Mouse (Mus musculus): Measurements from ENCODE around the gene Fndc5. TPM values are rescaled to one million over a fixed set of nuclear protein-coding genes. Genes with fewer than 3 reads are reported as not detected.
A peak's percentile ranks its signal among the peaks of the same experiment; 100 is the strongest.

The Fndc5 gene
- polyA plus RNA-seq, 1 experiment from 2014 or later: 6.5 TPM

GRCm38 (mm10) chr4:129141560-129142438, 5.0 kb downstream of the Fndc5 start:
- Histone ChIP-seq H3K4me3 (no peak overlapping the region), H3K4me2 (no peak overlapping the region), H3K27me3 (peaks cover 19% of the 10 kb centered on the region), H3K36me3 (no peaks in the 10 kb centered on the region), H3K9me3 (no peaks in the 10 kb centered on the region), H3K4me1 (replicated peaks) (peaks cover 42% of the 10 kb centered on the region), H3K27ac (peak overlapping the region; percentile 31), H3K9ac (no peak overlapping the region)
- no peak for ATAC-seq (ENCODE audit: low FRiP score)
- 72% methylated on average over 17 of the region's 17 CpGs for WGBS

GRCm38 (mm10) chr4:129142439-129143045, 5.7 kb downstream of the Fndc5 start:
- Histone ChIP-seq H3K4me1 (replicated peaks) (peaks cover 35% of the 10 kb centered on the region), H3K4me3 (no peak overlapping the region), H3K4me2 (no peak overlapping the region), H3K36me3 (no peaks in the 10 kb centered on the region), H3K27me3 (peaks cover 13% of the 10 kb centered on the region), H3K27ac (no peak overlapping the region), H3K9ac (no peak overlapping the region), H3K9me3 (no peaks in the 10 kb centered on the region)
- 83% methylated on average over 11 of the region's 11 CpGs for WGBS
- ATAC-seq (ENCODE audit: low FRiP score): no peak

GRCm38 (mm10) chr4:129143509-129143908, 6.7 kb downstream of the Fndc5 start:
- Histone ChIP-seq H3K4me2 (no peak overlapping the region), H3K4me3 (no peak overlapping the region), H3K27me3 (peaks cover 3% of the 10 kb centered on the region; the same call in 1 of the 2 replicates), H3K9ac (no peak overlapping the region), H3K27ac (no peak overlapping the region), H3K9me3 (no peaks in the 10 kb centered on the region), H3K36me3 (no peaks in the 10 kb centered on the region), H3K4me1 (replicated peaks) (peaks cover 37% of the 10 kb centered on the region)
- ATAC-seq (ENCODE audit: low FRiP score): no peak
- 86% methylated on average over 5 of the region's 5 CpGs for WGBS

GRCm38 (mm10) chr4:129144401-129145367, 7.9 kb downstream of the Fndc5 start:
- H3K36me3 ChIP-seq: peaks cover 8% of the 10 kb centered on the region
- H3K4me1 ChIP-seq (replicated peaks): peaks cover 39% of the 10 kb centered on the region
- H3K9me3 ChIP-seq: no peaks in the 10 kb centered on the region
- H3K4me3 ChIP-seq: no peak overlapping the region
- H3K4me2 ChIP-seq: no peak overlapping the region
- ATAC-seq (ENCODE audit: low FRiP score): no peak
- WGBS: 60% methylated on average over 16 of the region's 16 CpGs
- peak overlapping the region; percentile 74 for H3K27ac ChIP-seq
- H3K27me3 ChIP-seq: no peaks in the 10 kb centered on the region
- H3K9ac ChIP-seq: peak overlapping the region; percentile 24; the same call in 1 of the 2 replicates

- ATAC-seq (ENCODE audit: low FRiP score): no peak
- Histone ChIP-seq H3K9me3 (no peaks in the 10 kb centered on the region), H3K9ac (no peak overlapping the region), H3K4me2 (no peak overlapping the region), H3K4me1 (replicated peaks) (peaks cover 39% of the 10 kb centered on the region), H3K36me3 (peaks cover 11% of the 10 kb centered on the region), H3K4me3 (no peak overlapping the region), H3K27me3 (no peaks in the 10 kb centered on the region), H3K27ac (peak overlapping the region; percentile 74; the same call in 1 of the 2 replicates)
- 77% methylated on average over 4 of the region's 4 CpGs for WGBS
Measured at GRCm38 (mm10) chr4:129145411-129145810, 8.6 kb downstream of the Fndc5 start.

- H3K9me3 ChIP-seq: no peaks in the 10 kb centered on the region
- 70% methylated on average over 4 of the region's 4 CpGs for WGBS
- no peak for ATAC-seq (ENCODE audit: low FRiP score)
- H3K4me3 ChIP-seq: no peak overlapping the region
- H3K36me3 ChIP-seq: peaks cover 14% of the 10 kb centered on the region
- no peak overlapping the region for H3K27ac ChIP-seq
- H3K4me2 ChIP-seq: no peak overlapping the region
- H3K27me3 ChIP-seq: no peaks in the 10 kb centered on the region
- no peak overlapping the region for H3K9ac ChIP-seq
- H3K4me1 ChIP-seq (replicated peaks): peaks cover 39% of the 10 kb centered on the region
Measured at GRCm38 (mm10) chr4:129145943-129146342, 9.1 kb downstream of the Fndc5 start.

- H3K9ac ChIP-seq: no peak overlapping the region
- H3K27me3 ChIP-seq: no peaks in the 10 kb centered on the region
- no peaks in the 10 kb centered on the region for H3K9me3 ChIP-seq
- no peak overlapping the region for H3K27ac ChIP-seq
- no peak overlapping the region for H3K4me2 ChIP-seq
- peaks cover 36% of the 10 kb centered on the region for H3K4me1 ChIP-seq (replicated peaks)
- H3K36me3 ChIP-seq: peaks cover 19% of the 10 kb centered on the region
- ATAC-seq (ENCODE audit: low FRiP score): no peak
- 79% methylated on average over 2 of the region's 2 CpGs for WGBS
- H3K4me3 ChIP-seq: no peak overlapping the region
Measured at GRCm38 (mm10) chr4:129146392-129146791, 9.6 kb downstream of the Fndc5 start.

- Histone ChIP-seq H3K9me3 (no peaks in the 10 kb centered on the region), H3K27ac (no peak overlapping the region), H3K27me3 (no peaks in the 10 kb centered on the region), H3K36me3 (peaks cover 29% of the 10 kb centered on the region), H3K4me1 (replicated peaks) (peaks cover 25% of the 10 kb centered on the region), H3K4me3 (no peak overlapping the region), H3K9ac (no peak overlapping the region), H3K4me2 (no peak overlapping the region)
- WGBS: 90% methylated on average over 13 of the region's 13 CpGs
- ATAC-seq (ENCODE audit: low FRiP score): no peak
Measured at GRCm38 (mm10) chr4:129147552-129148103, 10.8 kb downstream of the Fndc5 start.

- Histone ChIP-seq H3K27me3 (no peaks in the 10 kb centered on the region), H3K27ac (no peak overlapping the region), H3K9ac (no peak overlapping the region), H3K4me2 (no peak overlapping the region), H3K4me1 (replicated peaks) (peaks cover 18% of the 10 kb centered on the region), H3K9me3 (no peaks in the 10 kb centered on the region), H3K36me3 (peaks cover 41% of the 10 kb centered on the region), H3K4me3 (no peak overlapping the region)
- ATAC-seq (ENCODE audit: low FRiP score): no peak
- WGBS: 65% methylated on average over 1 of the region's 1 CpGs
Measured at GRCm38 (mm10) chr4:129149321-129149720, 12.5 kb downstream of the Fndc5 start.

GRCm38 (mm10) chr4:129151276-129151811, 14.5 kb downstream of the Fndc5 start:
- Histone ChIP-seq H3K9me3 (no peaks in the 10 kb centered on the region), H3K9ac (no peak overlapping the region), H3K27ac (no peak overlapping the region), H3K4me2 (no peak overlapping the region), H3K4me3 (no peak overlapping the region), H3K4me1 (replicated peaks) (peaks cover 9% of the 10 kb centered on the region; the same call in 1 of the 2 replicates), H3K27me3 (no peaks in the 10 kb centered on the region), H3K36me3 (peaks cover 56% of the 10 kb centered on the region)
- WGBS: 73% methylated on average over 4 of the region's 4 CpGs
- ATAC-seq (ENCODE audit: low FRiP score): no peak

GRCm38 (mm10) chr4:129157541-129157940, 20.7 kb downstream of the Fndc5 start:
- no peak overlapping the region for H3K4me2 ChIP-seq
- no peak overlapping the region for H3K27ac ChIP-seq
- H3K4me3 ChIP-seq: no peak overlapping the region
- H3K9ac ChIP-seq: no peak overlapping the region
- H3K27me3 ChIP-seq: no peaks in the 10 kb centered on the region
- WGBS: 90% methylated on average over 5 of the region's 5 CpGs
- no peak for ATAC-seq (ENCODE audit: low FRiP score)
- H3K36me3 ChIP-seq: peaks cover 45% of the 10 kb centered on the region
- no peaks in the 10 kb centered on the region for H3K9me3 ChIP-seq
- H3K4me1 ChIP-seq (replicated peaks): no peaks in the 10 kb centered on the region

Data from hindbrain, embryonic 13.5 days (tissue).